Mouse (Mus musculus): ENCODE results near the gene Selenbp1. TPM values are rescaled to one million over a fixed set of nuclear protein-coding genes. Genes with fewer than 3 reads are reported as not detected.
A peak's percentile ranks its signal among the peaks of the same experiment; 100 is the strongest.
"Not testable (repeated sequence)": the region's sequence is repeated elsewhere in the genome, so short reads cannot be mapped to it uniquely, and the experiment has no call there.

The Selenbp1 gene
- total and polyA plus RNA-seq, 3 experiments, result 109 to 365 TPM; not detected in 1

DNA sequence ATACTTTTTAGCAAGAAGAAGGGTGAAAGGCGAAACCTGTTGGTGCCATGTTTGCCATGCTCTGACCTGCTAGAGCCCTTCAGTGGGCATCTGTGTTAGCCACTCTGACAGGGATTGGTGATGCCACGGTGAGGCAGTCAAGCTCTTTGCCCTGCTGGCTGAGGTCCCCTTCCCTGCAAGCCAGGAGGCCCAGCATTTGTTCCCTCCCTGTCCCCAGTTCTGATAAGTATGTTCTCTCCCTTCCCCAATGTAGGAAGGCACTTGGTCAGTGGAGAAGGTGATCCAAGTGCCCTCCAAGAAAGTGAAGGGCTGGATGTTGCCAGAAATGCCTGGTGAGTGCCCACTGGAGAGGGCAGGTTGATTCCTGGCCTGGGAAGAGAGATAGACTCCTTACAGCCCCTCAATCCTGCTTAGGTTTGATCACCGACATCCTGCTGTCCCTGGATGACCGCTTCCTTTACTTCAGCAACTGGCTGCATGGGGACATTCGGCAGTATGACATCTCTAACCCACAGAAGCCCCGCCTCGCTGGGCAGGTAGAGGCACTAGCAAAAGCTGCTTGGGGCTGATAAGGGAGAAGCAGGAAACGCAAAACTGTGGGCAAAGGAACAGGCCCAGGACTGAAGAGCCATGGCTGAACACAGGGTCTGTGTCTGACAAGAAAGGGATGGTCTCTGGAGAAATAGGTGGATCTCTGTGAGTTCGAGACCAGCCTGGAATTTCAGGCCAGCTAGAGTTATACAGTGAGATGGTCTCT is 9.5 kb downstream of the Selenbp1 start:
- peak; percentile 83 for TF ChIP-seq EP300 (IDR thresholded peaks at IDR 0.05; ENCODE audit: low read depth in 1 of 2, low read length in 2 of 2)
- TF ChIP-seq RCOR1 (IDR thresholded peaks at IDR 0.05; ENCODE audit: low read depth, low read length), result 0 out of 2 replicates have a peak, but pooled peaks have one; percentile 26
- TF ChIP-seq GATA1 (IDR thresholded peaks at IDR 0.05; ENCODE audit: low read depth, low read length), result peak; percentile 78
- peak; percentile 90 for TF ChIP-seq TCF12 (IDR thresholded peaks at IDR 0.05; ENCODE audit: low read depth, low read length)
- TF ChIP-seq TAL1 (IDR thresholded peaks at IDR 0.05; ENCODE audit: low read length), result peak; percentile 88
- 0 out of 2 replicates have a peak, but pooled peaks have one; percentile 33 for TF ChIP-seq ELF1 (IDR thresholded peaks at IDR 0.05; ENCODE audit: low read depth, low read length)
- 0 out of 2 replicates have a peak, but pooled peaks have one; percentile 26 for TF ChIP-seq SIN3A (IDR thresholded peaks at IDR 0.05; ENCODE audit: low read length)
- peak; percentile 44; the same call in 1 of the 2 replicates for TF ChIP-seq ETS1 (IDR thresholded peaks at IDR 0.05; ENCODE audit: low read depth, low read length)
- Histone ChIP-seq H3K27ac (ENCODE audit: control insufficient read depth, low read depth, low read length) (peak overlapping the region; percentile 37), H3K4me1 (ENCODE audit: control insufficient read depth in 1 of 2, insufficient read depth in 2 of 2, low read length in 2 of 2) (peaks cover 2 to 12% of the 10 kb centered on the region in 2 experiments; a peak in 3 of 4 replicates)
- DNase-seq (ENCODE audit: low read depth, low spot score), result peak; percentile 87
- not testable (repeated sequence) for H3K79me2 ChIP-seq (ENCODE audit: control insufficient read depth, insufficient read depth, low read length, poor library complexity); H3K9me3 ChIP-seq (replicated peaks; ENCODE audit: insufficient read depth, low read length); H3K36me3 ChIP-seq (ENCODE audit: control insufficient read depth in 1 of 2, insufficient read depth in 2 of 2, low read length in 2 of 2); H3K27me3 ChIP-seq (ENCODE audit: control insufficient read depth in 1 of 2, insufficient read depth in 2 of 2, low read length in 2 of 2); H3K9ac ChIP-seq (ENCODE audit: control insufficient read depth, low read depth, low read length, poor library complexity, severe bottlenecking); H3K4me3 ChIP-seq (ENCODE audit: control insufficient read depth in 1 of 2, insufficient read depth in 1 of 2, low read depth in 2 of 2, low read length in 2 of 2)

DNA sequence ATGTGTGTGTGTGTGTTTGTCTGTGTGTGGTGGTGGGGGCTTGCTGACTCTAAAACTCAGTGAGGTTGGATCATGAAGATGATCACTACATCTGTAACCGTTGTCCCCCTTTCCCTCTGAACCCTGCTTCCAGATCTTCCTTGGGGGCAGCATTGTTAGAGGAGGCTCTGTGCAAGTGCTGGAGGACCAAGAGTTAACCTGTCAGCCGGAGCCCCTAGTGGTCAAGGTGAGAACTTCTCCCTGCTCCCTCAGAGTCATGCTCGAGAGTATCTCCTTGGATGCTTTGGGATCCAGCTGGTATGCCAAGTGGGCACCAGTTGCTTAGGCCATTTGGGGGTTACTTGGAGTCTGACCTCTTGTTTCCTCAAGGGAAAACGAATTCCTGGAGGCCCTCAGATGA is 10.8 kb downstream of the Selenbp1 start:
- not testable (repeated sequence) for H3K9ac ChIP-seq (ENCODE audit: control insufficient read depth, low read depth, low read length, poor library complexity, severe bottlenecking); H3K9me3 ChIP-seq (replicated peaks; ENCODE audit: insufficient read depth, low read length); H3K4me3 ChIP-seq (ENCODE audit: control insufficient read depth in 1 of 2, insufficient read depth in 1 of 2, low read depth in 2 of 2, low read length in 2 of 2); H3K79me2 ChIP-seq (ENCODE audit: control insufficient read depth, insufficient read depth, low read length, poor library complexity); H3K36me3 ChIP-seq (ENCODE audit: control insufficient read depth in 1 of 2, insufficient read depth in 2 of 2, low read length in 2 of 2); H3K27me3 ChIP-seq (ENCODE audit: control insufficient read depth in 1 of 2, insufficient read depth in 2 of 2, low read length in 2 of 2); H3K27ac ChIP-seq (ENCODE audit: control insufficient read depth, low read depth, low read length)
- DNase-seq (ENCODE audit: low read depth, low spot score), result peak; percentile 58
- TF ChIP-seq SMC3 (IDR thresholded peaks at IDR 0.05; ENCODE audit: low read depth, low read length) (0 out of 2 replicates have a peak, but pooled peaks have one; percentile 28), CTCF (IDR thresholded peaks at IDR 0.05 in 2 of 3, conservative IDR thresholded peaks at IDR 0.05 in 1 of 3; ENCODE audit: control insufficient read depth in 1 of 3, insufficient read depth in 1 of 3, low read depth in 2 of 3, low read length in 3 of 3, poor library complexity in 1 of 3, severe bottlenecking in 1 of 3) (peak; percentile 41 to 82 (median 56)), RAD21 (IDR thresholded peaks at IDR 0.05; ENCODE audit: low read depth, low read length) (peak; percentile 24)
- H3K4me1 ChIP-seq (ENCODE audit: control insufficient read depth in 1 of 2, insufficient read depth in 2 of 2, low read length in 2 of 2), result peaks cover 2 to 12% of the 10 kb centered on the region in 2 experiments; a peak in 3 of 4 replicates

DNA sequence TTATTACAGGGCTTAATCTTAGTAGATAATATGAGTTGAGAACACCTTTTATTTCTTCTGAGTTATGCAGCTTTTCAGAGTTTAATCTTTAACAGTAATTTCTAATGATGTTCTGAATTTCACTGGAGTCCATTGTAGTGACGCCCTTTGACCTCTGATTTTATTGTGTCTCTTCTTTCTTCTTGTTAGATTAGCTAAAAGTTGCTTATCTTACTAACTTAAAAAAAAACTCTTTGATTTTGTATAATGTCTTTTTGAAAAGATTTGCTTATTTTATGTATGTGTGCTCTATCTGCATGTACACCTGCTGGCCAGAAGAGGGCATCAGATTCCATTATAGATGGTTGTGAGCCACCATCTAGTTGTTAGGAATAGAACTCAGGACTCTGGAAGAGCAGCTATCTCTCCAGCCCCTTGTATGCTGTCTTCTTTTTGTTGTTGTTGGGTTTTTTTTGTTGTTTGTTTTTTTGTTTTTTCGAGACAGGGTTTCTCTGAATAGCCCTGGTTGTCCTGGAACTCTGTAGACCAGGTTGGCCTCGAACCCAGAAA is 15.3 kb downstream of the Selenbp1 start:
- Histone ChIP-seq H3K4me3 (ENCODE audit: control insufficient read depth in 1 of 2, insufficient read depth in 1 of 2, low read depth in 2 of 2, low read length in 2 of 2) (no peak overlapping the region), H3K9ac (ENCODE audit: control insufficient read depth, low read depth, low read length, poor library complexity, severe bottlenecking) (no peak overlapping the region), H3K36me3 (ENCODE audit: control insufficient read depth in 1 of 2, insufficient read depth in 2 of 2, low read length in 2 of 2) (peaks cover 0 to 18% of the 10 kb centered on the region in 2 experiments; a peak in 2 of 4 replicates), H3K27ac (ENCODE audit: control insufficient read depth, low read depth, low read length) (no peak overlapping the region), H3K79me2 (ENCODE audit: control insufficient read depth, insufficient read depth, low read length, poor library complexity) (no peaks in the 10 kb centered on the region), H3K27me3 (ENCODE audit: control insufficient read depth in 1 of 2, insufficient read depth in 2 of 2, low read length in 2 of 2) (no peaks in the 10 kb centered on the region), H3K4me1 (ENCODE audit: control insufficient read depth in 1 of 2, insufficient read depth in 2 of 2, low read length in 2 of 2) (peaks cover 7 to 17% of the 10 kb centered on the region in 2 experiments), H3K9me3 (replicated peaks; ENCODE audit: insufficient read depth, low read length) (no peaks in the 10 kb centered on the region)
- peak; percentile 75 for DNase-seq (ENCODE audit: low read depth, low spot score)
- TF ChIP-seq HCFC1 (IDR thresholded peaks at IDR 0.05; ENCODE audit: low read depth, low read length), result 0 out of 2 replicates have a peak, but pooled peaks have one; percentile 39
- peak; percentile 31; the same call in 1 of the 2 replicates for TF ChIP-seq SIN3A (IDR thresholded peaks at IDR 0.05; ENCODE audit: low read length)
- TF ChIP-seq ZC3H11A (IDR thresholded peaks at IDR 0.05; ENCODE audit: low read depth, low read length), result peak; percentile 79
- peak; percentile 35; the same call in 1 of the 2 replicates for TF ChIP-seq MYC (IDR thresholded peaks at IDR 0.05; ENCODE audit: low read depth, low read length)
- TF ChIP-seq ETS1 (IDR thresholded peaks at IDR 0.05; ENCODE audit: low read depth, low read length), result no peak
- peak; percentile 80 for TF ChIP-seq SMC3 (IDR thresholded peaks at IDR 0.05; ENCODE audit: low read depth, low read length)
- TF ChIP-seq MEF2A (IDR thresholded peaks at IDR 0.05; ENCODE audit: extremely low read depth, insufficient replicate concordance, low read depth, low read length, poor library complexity, severe bottlenecking), result no peak
- TF ChIP-seq ZNF384 (IDR thresholded peaks at IDR 0.05; ENCODE audit: low read depth, low read length), result peak; percentile 38
- TF ChIP-seq CTCF (IDR thresholded peaks at IDR 0.05 in 2 of 3, conservative IDR thresholded peaks at IDR 0.05 in 1 of 3; ENCODE audit: control insufficient read depth in 1 of 3, insufficient read depth in 1 of 3, low read depth in 2 of 3, low read length in 3 of 3, poor library complexity in 1 of 3, severe bottlenecking in 1 of 3), result peak; percentile 42 to 75 (median 67); a peak in 5 of 6 replicates
- TF ChIP-seq USF2 (IDR thresholded peaks at IDR 0.05; ENCODE audit: borderline replicate concordance in 1 of 2, insufficient read depth in 1 of 2, low read depth in 1 of 2, low read length in 2 of 2), result no peak
- TF ChIP-seq RAD21 (IDR thresholded peaks at IDR 0.05; ENCODE audit: low read depth, low read length), result peak; percentile 70

Measured in MEL (cell line).